Mouse (Mus musculus) embryonic fibroblast, embryonic 13.5 days (primary cell): ENCODE measurements around the gene Hist3h2a.

Experiments used
- CTCF ChIP-seq: IDR thresholded peaks from 2 replicates; pipeline ENCODE4 v1.5.1; 2011; ENCODE audit warnings: mild to moderate bottlenecking, control low read depth, low read length, moderate library complexity, borderline replicate concordance; ENCODE audit not compliant: insufficient read depth
- POLR2A ChIP-seq: IDR thresholded peaks from 2 replicates; pipeline ENCODE4 v1.6.1; 2011; ENCODE audit warnings: low read depth, mild to moderate bottlenecking, control low read depth, low read length, moderate library complexity

- TF ChIP-seq CTCF (no peak), POLR2A (no peak)
Observed at GRCm38 (mm10) chr11:58917745-58918366, 36.6 kb upstream of the Hist3h2a start, which contains the start of gene Btnl10.
